Mouse (Mus musculus) liver, adult 2 months (tissue): Measurements from ENCODE around the gene Map3k11.

Experiments
- CTCF ChIP-seq: fragments of 200-500 bp; IDR thresholded peaks from 2 replicates; pipeline ENCODE4 v1.5.1; 2011; ENCODE audit warnings: low read depth, low read length, control low read depth
- POLR2A ChIP-seq: fragments of 200-500 bp; IDR thresholded peaks from 2 replicates; pipeline ENCODE4 v1.6.1; 2011; ENCODE audit warnings: low read length, control low read depth; ENCODE audit not compliant: insufficient read depth; ENCODE audit errors: extremely low read depth

DNA sequence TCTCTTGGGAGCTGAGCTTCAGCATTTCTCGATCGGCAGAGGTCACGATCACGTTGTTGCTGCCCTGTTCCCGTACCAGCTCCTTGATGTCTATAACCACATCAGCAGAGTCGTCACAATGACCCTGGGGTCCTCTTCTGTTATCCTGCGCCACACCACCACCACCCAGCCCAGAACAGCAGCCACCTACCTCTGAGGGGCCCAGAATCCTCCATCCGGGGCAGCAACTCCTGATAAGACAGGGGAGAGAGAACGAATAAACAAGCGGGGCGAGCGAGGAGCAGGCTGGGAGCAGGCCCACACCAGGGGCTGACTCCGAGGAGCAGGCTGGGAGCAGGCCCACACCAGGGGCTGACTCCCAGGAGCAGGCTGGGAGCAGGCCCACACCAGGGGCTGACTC, 2.1 kb upstream of the Map3k11 start:
- TF ChIP-seq CTCF (no peak), POLR2A (no peak)
